Mouse (Mus musculus) naive thymus-derived CD4-positive, alpha-beta T cell, adult 5 months (primary cell): ENCODE data around the gene Imp3. TPM values are rescaled to one million over a fixed set of nuclear protein-coding genes. Genes with fewer than 3 reads are reported as not detected.

Experiments
- polyA plus RNA-seq: library from polyadenylated mRNA; unstranded; fragments of 100-300 nt; shearing (Covaris generic); gene quantifications from one replicate; pipeline ENCODE4 v1.2.1, GENCODE M21; 2017

The Imp3 gene
- 106 TPM for polyA plus RNA-seq

GRCm38 (mm10) chr9:56937223-56938160 is at the start of gene Imp3:
Gene Imp3, plus strand, starts transcription at chr9:56937475.

GRCm38 (mm10) chr9:56928041-56928811 is 9.0 kb upstream of the Imp3 start, which contains the start of gene Snx33:
Gene Snx33, minus strand, starts transcription at chr9:56928371.

GRCm38 (mm10) chr9:56950414-56951400 is 13.4 kb downstream of the Imp3 start, which contains the start of gene Snupn:
Gene Snupn, plus strand, starts transcription at chr9:56950878.

Other genes starting within 250 kb of the Imp3 start
- not detected for gene Lingo1, start 141.0 kb upstream of the Imp3 start, polyA plus RNA-seq
- not detected for gene Odf3l1, start 72.8 kb upstream of the Imp3 start, polyA plus RNA-seq
- not detected for gene Cspg4, start 72.4 kb upstream of the Imp3 start, polyA plus RNA-seq
- gene Snx33, start 9.1 kb upstream of the Imp3 start, polyA plus RNA-seq, result 6.6 TPM
- 16.1 TPM for gene Snupn, start 13.4 kb downstream of the Imp3 start, polyA plus RNA-seq
- gene Ptpn9, start 57.4 kb downstream of the Imp3 start, polyA plus RNA-seq, result 11.8 TPM
- gene Sin3a, start 134.6 kb downstream of the Imp3 start, polyA plus RNA-seq, result 38.9 TPM
- gene Man2c1, start 193.2 kb downstream of the Imp3 start, polyA plus RNA-seq, result 123 TPM
- gene Neil1, start 210.8 kb downstream of the Imp3 start, polyA plus RNA-seq, result 107 TPM
- 202 TPM for gene Commd4, start 220.9 kb downstream of the Imp3 start, polyA plus RNA-seq